Mouse (Mus musculus) mouse trophoblast stem cell (cell line): ENCODE data around the gene Usp5.
"Not testable (repeated sequence)": the region's sequence is repeated elsewhere in the genome, so short reads cannot be mapped to it uniquely, and the experiment has no call there.

Experiments
- in situ Hi-C, 2 experiments: fragments of 300-500 bp; cut with MseI, MboI; formaldehyde crosslinking; loops; 2 replicates in 1 of 2; 3 replicates in 1 of 2; pipeline ENCODE4 v1.15.1; 2025

Usp5 gene

DNA sequence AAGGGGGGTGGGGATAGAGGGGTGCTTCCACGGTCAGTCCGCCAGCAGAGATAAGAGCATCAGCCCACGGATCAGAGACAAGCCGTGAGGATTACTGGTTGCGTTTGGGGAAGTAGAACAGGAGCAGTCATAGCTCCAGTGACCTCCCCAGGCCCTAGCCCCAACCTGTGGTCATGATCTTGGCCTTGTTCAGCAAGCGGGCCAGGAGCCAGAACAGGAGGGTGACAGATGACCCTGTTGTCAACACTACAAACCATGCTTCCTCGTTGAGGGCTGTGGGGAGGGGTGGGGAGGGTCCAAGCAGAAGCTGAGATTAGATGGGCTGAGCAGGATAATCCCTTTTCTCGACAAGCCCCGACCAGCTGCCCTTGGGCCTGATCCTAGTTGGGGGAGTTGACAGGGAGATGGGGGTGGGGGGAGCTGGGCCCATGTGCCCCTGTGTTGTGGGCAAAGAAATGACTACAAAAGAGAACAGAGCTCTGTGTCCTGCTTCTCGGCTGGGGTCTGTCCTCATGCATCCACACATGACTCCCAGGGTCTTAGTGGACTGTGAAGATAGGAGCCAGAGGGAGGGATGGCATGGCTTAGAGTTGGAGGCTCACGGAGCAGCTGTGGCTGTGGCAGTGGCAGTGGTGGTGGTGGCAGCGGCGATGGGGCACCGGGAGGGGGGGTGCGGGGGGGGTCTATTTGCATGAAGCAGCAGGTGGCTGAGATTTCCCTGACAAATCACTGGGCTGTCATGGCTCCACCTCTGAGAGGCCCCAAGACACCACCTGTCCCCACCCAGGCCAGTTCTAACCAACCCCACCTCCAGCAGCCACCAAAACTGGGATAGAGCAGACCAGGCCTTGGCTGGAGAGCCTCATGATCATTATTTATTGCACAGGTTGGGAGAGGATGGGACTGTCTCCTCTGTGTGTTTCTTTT is 11.2 kb upstream of the Usp5 start, which contains the start of gene Gnb3:
Gene Gnb3 (minus strand): TSS at position 35 of the 927 bp plus-strand sequence.
- in situ Hi-C loops, result no loop called here

DNA sequence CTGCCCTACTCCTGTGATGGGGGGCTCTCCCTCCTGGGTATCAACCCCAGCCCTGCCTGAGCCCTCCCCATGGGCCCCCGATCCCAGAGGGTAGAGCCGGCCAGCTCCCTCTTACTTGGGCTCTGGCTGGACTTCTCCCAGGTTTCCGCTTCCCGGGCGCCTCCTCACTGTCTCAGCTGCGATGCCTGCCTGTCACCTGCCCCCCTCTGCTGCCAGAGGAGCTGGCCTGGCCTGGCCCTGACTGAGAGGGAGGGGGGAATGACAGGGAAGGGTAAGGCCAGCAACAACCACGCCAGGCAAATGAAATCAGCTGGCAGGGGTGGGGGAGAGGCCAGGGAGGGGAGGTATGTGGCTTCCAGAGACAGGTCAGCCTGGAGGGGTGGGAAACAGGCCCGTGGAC is 10.5 kb upstream of the Usp5 start:
- in situ Hi-C loops, result no loop called here

DNA sequence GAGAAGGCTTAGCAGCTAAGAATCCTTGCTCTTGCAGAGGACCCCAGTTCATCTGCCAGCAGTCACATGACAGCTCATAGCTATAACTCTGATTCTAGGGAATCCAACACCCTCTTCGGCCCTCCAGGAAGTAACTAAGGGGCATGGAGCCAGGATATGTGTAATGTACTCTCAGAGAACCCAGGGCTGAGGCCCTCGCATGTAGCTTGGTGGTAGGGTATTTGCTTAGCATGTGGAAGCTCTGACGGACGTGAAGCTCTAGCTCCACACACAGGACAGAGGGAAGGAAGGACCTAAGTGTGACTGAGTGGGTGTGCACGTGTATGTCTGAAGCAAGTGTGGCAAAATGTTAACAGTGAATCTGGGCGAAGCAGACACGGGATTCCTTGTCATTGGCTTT is 7.1 kb upstream of the Usp5 start:
- in situ Hi-C loops, result no loop called here

DNA sequence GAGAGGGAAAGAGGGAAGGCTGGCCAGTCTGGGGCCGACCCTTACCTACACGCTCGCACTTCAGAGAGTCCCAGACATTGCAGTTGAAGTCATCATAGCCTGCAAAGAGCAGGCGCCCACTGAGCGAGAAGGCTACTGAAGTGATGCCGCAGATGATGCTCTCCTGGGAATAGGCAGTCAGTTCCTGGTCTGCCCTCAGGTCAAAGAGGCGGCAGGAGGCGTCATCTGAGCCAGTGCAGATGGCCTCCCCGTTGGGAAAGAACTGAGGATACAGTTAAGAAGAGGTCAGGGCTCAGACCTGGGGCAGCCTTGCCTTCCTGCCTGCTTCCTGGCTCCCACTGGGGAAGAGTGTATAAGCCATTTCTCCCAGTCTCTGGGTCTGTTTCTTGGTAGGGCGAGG is 6.2 kb upstream of the Usp5 start:
- in situ Hi-C loops, result no loop called here

DNA sequence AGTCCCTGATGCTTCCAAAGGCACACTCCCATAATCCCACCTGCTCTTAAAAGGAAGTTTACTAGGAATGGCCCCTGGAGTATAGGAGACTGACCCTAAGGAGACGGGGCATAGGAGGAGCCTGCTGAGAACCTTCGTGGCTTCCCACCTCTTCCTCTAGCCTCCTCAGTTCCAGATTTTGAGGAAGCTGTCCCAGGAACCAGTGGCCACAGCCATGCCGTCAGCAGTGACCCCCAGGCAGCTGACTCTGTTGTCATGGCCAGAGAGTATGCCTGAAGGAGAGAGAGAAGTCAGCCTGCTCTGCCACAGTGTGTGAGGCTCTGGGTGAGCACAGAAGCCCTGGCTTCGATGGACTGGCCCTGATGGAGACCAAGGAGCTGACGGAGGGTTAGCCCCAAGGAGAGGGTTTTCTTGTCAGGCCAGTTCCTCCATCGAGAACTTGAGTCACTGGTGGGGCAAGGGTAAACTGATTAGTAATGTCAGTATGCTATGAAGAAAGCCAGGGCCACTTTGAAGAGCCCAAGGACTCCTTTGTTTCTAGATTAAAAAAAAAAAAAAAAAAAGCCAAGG is 5.3 kb upstream of the Usp5 start:
- in situ Hi-C loops, result no loop called here

DNA sequence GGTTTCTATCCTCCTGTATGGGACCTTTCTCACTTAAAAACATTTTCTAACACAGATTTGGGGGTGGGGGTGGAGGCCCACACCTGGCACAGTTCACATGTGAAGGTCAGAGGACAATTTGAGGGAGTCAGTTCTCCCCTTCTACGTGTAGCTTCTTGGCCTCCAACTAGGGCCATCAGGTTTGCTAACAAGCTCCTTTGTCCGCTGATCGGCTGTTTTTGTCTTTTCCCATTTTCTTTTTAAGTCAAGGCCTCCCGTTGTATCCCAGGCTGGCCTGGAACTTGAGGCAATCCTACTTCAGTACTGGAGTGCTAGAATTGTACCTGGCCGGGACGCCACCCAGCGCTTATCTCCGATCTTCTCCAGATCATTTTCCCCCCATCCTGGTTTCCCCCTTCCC is 2.4 kb upstream of the Usp5 start:
- in situ Hi-C loops, result no loop called here

DNA sequence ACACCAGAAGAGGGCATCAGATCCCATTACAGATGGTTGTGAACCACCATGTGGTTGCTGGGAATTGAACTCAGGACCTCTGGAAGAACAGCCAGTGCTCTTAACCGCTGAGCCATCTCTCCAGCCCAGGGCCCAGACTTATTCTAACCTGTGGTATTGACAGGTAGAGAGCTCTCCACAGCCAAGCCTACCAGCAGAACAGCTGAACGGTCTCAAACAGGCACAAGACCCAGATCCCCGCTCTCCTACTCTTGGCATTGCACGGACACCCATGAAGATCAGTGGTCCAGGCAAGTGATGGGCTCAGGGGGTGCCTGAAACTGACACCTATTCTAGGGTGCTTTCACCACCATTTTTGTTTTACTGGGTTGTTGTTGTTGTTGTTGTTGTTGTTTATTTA is 1.9 kb upstream of the Usp5 start:
- in situ Hi-C loops, result not testable (repeated sequence)

DNA sequence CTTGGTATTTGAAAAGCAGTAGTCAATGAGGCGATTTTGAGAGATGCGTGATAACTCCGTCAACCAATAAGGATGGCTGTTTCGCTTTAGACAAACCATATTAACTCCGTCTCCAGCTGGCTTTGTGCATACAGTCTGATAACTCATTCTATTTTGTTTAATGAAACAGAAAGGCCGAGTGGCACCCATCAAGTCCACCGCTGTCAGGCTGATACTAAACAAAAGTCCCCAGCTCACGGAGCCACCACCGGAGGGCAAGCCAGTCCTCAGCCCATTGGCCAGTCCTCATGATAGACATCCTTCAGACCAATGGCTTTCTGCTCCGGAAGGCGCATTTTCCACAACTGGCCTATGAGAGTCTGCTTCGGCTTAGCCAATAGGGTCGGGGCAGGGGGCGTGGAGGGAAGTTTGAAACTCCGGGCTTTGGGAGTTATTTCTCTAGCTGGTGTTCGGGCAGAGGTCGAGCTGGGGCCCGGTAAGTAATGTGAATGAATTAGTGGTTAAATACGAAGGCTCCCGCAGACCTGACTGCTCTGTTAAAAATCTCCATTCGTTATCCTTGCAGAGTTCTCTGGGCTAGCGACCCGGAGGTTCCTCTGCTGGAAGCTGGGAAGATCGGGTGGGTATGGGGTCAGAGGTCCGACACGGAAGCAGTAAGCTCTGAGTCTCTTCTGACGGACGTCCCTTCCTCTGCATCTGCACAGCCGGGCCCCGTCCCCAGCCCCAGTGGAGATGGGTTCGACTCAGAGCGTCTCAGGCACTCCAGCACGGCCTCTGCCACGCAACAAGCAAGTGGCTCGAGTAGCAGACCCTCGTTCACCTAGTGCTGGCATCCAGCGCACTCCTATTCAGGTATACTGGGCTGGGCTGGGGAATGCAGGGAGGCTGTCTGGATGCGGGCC is 766 bp upstream of the Usp5 start:
- in situ Hi-C loops, result no loop called here

DNA sequence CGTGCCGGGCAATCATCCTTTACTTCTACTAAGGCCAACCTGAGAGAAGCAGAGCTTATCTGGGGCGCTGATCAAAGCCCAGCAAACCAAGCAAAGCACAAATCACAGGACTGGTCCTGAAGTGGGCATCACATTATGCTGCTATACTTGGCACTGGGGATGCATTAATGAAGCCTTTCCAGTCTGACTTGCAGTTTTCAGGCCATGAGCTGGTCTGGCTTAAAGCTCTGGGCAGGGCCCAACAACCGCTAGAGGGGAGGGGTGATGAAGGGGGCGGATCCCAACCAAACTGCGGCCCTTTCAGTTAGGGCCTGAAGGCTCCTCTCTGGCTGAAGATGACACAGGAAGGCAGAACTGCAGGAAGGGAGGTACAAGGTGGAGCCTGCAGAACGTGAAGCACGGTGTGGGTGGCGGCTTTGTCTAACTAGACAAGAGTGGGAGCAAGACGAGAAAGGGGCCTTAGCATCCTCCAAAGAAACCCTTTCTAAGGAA is 1.1 kb downstream of the Usp5 start:
- in situ Hi-C loops, result no loop called here

DNA sequence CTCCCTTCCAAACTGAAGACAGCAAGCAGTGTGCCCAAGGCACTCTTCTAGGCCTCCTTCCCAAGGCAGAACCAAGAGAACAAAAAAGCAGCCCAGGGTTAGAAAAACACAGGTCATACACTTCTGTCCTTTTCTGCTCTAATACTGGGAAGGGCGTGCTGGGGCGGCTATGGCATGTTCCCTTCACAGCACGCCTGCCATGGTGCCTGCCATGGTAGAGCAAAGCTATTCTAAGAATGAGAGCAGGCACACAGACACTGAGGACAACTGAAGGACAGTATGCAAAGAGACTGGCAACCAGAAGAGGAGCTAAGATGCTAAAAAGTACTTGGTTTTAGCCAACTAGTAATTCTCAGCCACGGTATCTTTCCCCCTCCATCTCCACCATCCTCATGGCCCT is 7.2 kb downstream of the Usp5 start:
- in situ Hi-C loops, result no loop called here

DNA sequence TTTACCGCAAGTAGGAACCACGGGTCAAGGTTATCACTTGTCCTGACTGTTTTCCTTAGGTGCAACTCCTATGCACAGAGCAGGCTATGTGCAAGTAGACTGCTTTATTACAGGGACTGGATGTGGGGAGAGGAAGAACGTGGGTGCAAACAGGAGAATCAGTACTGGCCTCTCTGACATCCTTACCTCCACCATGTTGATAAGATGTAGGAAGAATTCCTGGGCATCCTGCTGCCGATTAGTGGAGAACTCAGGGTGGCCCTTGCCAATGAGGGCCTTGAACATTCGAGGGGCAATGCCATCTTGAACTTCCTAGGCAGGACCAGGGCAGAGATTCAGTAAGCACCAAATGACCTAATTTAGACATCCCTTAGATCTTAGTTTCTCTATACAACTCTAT is 8.4 kb downstream of the Usp5 start:
- in situ Hi-C loops, result no loop called here

DNA sequence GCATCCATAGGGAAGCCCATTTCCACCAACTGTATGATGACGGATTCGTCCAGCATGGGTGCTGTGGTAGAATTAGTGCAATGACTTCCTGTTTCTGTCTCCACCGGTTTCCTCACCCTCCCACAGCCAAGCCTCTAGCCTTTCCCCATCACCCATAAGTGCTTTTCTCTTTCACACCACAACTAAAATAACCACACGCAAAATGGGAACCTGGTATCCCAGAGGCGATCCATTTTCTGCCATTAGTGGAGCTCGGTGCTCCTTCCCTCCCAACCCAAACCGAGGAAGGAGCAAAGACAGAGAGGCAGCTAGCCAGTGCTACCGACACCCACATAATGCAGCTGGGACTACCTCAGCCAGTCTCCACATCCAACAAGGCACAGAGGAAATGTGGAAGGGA is 11.3 kb downstream of the Usp5 start:
- in situ Hi-C loops, result no loop called here

DNA sequence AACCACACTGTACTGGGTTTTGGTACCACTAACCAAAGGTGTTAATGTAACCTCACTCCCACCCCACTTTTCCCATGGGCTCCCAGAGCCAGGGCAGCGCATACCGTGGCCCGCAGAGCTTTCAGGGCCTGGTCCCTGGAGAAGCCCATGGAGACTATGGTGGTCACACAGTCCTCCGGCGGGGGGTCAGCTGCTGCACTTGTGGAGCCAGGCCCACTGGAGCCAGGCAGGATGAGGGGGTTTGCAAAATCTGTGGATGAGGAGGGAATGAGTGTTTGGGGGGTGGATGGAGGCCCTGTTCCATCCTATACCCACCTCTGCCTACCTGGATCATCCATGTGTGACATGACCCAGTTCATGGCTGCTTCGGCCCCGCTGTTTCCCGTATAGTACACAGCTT is 11.7 kb downstream of the Usp5 start:
- in situ Hi-C loops, result no loop called here

DNA sequence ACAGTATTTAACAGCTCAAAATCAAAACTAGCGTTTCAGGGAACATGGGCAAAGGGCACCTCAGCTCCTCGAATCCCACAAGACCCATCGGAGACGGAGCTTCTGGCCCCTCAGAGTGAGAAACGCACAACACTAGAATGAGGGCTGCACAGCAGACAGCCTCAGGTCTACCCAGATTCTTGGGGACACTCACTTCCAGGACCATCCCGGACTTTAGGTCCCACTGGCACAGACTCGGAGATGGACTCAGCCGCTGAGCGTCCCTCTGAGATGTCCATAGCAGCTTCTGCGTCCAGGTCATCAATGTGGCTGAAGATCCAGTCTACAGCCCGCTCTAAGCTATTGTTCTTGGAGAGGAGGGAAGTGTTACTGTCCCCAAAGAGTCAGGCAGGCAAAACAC is 12.2 kb downstream of the Usp5 start:
- in situ Hi-C loops, result no loop called here

DNA sequence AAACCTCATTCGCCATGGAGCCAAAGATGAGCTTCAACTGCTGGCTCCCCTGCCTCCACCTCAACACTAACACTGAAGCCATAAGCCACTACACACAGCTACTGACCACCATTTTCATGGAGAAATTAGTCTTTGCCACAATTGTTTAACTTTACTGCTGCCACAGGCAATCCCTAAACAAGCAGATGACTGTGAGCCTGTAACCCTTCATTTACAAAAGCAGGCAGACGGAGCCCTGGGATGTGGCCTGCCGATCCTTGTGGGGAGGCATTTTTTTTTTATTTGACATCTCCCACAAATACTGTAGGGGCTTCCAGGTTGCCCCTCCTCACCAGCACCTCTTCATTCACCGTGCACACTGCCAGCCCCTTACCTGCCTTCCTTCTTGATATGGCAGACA is 12.7 kb downstream of the Usp5 start:
- in situ Hi-C loops, result no loop called here

DNA sequence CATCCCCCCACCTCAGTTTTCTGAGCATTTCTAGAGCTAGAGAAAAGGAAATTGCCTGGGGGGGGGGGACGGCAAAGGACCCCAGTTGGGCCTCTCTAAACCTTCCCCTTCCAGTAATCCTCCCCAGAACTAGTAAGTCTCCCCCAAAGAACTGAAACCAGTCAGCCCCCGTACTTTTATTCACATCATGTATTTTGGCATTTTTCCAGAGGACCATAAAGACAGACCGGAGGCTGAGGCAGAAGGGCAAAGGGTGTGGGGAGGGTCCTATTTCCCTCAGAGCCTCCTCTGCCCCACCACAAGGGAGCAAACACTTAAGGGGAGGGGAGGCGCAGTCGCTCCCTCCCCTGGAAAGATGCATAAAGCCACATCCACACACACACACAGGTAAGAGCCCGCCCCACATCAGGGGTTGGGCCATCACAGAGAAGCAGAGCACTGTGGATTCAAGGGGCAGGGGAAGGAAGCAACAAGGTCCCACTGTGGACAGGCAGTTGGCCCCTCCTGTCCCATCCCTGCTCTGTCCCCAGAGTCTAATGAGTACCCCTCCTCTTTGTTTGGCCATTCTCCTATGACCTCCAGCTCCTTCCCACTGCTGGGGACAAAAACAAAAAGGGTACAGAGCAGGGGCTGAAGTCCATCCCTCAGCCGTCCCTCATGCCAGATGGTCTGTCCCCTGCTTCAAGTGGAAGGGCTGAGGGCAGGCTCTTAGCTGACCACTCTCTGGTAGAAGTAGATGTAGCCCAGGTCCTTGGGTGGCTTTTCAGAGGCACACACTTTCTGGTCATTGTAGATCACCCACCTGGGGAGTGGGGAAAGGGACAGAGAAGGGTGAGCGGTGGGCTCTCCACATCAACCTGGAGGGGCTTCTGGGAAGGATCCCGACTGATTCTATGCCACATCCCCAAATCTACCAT is 14.2 kb downstream of the Usp5 start:
- in situ Hi-C loops, result no loop called here

DNA sequence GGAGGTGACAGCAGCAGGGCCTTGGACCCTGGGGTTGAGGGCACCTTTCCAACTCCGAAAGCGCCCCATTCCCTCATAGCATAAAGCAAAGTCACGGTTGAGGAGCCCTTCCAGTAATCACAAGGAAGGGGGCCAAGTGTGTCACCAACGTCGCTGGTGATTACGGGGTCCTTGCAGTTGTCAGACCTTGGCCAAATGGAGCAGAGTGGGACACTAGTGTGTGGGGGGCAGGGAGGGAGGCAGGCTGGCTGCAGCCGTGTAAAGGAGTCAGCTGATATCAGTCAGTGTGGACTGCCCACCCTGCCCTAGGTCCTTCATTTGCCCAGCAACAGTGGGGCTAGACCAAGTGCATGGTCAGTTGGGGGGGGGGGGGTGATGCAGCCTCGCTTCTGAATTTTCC is 14.8 kb downstream of the Usp5 start:
- in situ Hi-C loops, result no loop called here

DNA sequence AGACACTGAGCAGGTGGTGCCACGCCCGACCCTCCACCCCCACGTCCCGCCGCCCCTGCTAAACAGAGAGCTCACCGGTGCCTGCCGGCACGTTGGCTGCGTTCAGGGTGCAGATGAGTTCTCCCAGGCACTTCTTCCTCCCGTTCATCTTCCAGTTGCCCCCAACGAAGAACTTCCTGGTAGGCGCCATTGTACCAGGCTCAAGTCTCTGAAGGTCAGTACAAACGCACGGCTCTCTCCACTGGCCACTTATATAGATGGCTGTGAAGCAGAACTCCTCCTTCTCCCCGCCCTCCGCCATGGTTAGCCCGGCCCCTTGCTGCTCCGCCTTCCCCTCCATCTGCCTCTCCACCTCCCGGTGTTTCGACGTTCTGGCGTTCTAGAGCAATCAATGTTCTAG is 15.4 kb downstream of the Usp5 start, which contains the start of gene Tpi1:
Gene Tpi1 (minus strand): TSS at position 364 of the 400 bp plus-strand sequence.
- in situ Hi-C loops, result no loop called here

DNA sequence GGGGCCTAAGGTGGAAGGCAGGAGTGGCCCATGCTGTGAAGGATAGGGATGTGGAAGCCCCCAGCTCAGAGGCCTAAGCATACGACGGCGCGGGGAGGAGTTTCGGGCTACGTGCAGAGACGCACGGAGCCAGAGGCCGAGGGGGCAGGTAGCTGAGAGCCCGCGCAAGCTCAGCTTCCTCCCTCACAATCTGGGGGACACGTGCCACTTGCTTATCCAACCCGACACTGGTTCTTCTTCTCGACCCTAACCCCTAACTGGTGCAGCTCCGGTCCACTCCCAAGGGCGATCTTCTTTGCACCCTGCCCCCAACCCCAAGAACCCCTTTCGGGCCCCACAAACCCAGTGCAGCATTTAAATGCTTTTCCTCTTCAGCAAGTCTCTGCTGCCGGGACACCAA is 15.8 kb downstream of the Usp5 start:
- in situ Hi-C loops, result no loop called here

DNA sequence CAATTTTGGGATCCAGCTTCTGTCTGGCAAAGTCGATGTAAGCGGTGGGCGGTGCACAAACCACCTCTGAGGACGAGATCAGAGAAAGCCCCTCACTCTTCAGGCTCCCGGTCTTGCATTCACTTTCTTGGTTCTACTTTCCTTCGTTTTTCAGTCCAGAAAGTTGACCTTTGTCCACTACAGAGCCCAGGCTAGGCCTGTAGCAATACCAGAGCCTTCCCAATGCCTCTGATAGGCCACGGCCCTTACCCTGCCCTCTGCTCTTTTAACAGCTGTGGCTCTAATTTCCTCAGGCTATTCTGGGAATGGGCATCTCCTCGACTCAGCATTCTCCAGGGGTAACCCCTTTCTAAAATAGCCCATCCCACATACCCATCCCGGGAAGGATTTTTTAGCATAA is 16.4 kb downstream of the Usp5 start:
- in situ Hi-C loops, result no loop called here
